Comparison of ENCODE assay signal across 8 mouse cellular contexts in genomic region chr3:135825754-135826683, GRCm38 (mm10). TPM values are rescaled to one million over a fixed set of nuclear protein-coding genes. Genes with fewer than 3 reads are reported as not detected.
DNase-seq lines count a peak whose midpoint lies in the region; ATAC-seq and TF ChIP-seq lines count a peak whose summit lies in the region.

No protein-coding gene starts in this region.

- DNase-seq in adrenal gland, adult (ENCODE audit: inconsistent age in 2 of 2, low spot score in 1 of 2), result peak; percentile 49 to 85
- DNase-seq in gastrocnemius, adult 2 months, result peak; percentile 59
- peak; percentile 33 for DNase-seq in hindbrain, postnatal 0 days (ENCODE audit: low spot score)
- peak; percentile 15 to 45 for DNase-seq in left cerebral cortex, postnatal 14 days (ENCODE audit: low spot score in 2 of 2)
- peak; percentile 32 for DNase-seq in right cerebral cortex, postnatal 25 days
- no peak for DNase-seq in MN1 (ENCODE audit: low spot score)

- no peaks in the 10 kb centered on the region for H3K36me3 ChIP-seq in hindbrain, postnatal 0 days (ENCODE audit: insufficient read depth, low read length)

- no peaks in the 10 kb centered on the region for H3K9me3 ChIP-seq in hindbrain, postnatal 0 days (ENCODE audit: low read length)

- H3K27me3 ChIP-seq in hindbrain, postnatal 0 days (ENCODE audit: insufficient read depth, low read length), result no peaks in the 10 kb centered on the region

- H3K4me1 ChIP-seq in hindbrain, postnatal 0 days (ENCODE audit: insufficient read depth, low read length), result peaks cover 10% of the 10 kb centered on the region

- H3K9ac ChIP-seq in hindbrain, postnatal 0 days (replicated peaks; ENCODE audit: low read length), result peak overlapping the region; percentile 49

- H3K4me2 ChIP-seq in hindbrain, postnatal 0 days (ENCODE audit: low read depth, low read length), result peak overlapping the region; percentile 74

- peak overlapping the region; percentile 81 for H3K4me3 ChIP-seq in gastrocnemius, adult 2 months
- H3K4me3 ChIP-seq in hindbrain, postnatal 0 days (ENCODE audit: low read length), result peak overlapping the region; percentile 52

- TF ChIP-seq CTCF in gastrocnemius, adult 2 months (IDR thresholded peaks at IDR 0.05), result no peak
- no peak for TF ChIP-seq CTCF in hindbrain, postnatal 0 days (IDR thresholded peaks at IDR 0.05; ENCODE audit: low read depth)

- WGBS in hindbrain, postnatal 0 days, result under 1% methylated on average over 57 of the region's 57 CpGs

- ATAC-seq in common myeloid progenitor, adult 5-6 weeks (replicated peaks; ENCODE audit: low read depth, poor library complexity, severe bottlenecking), result peak; percentile 70
- peak; percentile 67 for ATAC-seq in hindbrain, postnatal 0 days
- ATAC-seq in megakaryocyte progenitor cell, adult 5-6 weeks (replicated peaks; ENCODE audit: poor library complexity), result peak; percentile 67

- intact Hi-C loops in gastrocnemius, adult 2 months (cut with DNase I), result no loop called here
- intact Hi-C loops in left cerebral cortex, postnatal 14 days (cut with DNase I), result no loop called here

- H3K27ac ChIP-seq in gastrocnemius, adult 2 months, result peak overlapping the region; percentile 66
- H3K27ac ChIP-seq in hindbrain, postnatal 0 days, result peak overlapping the region; percentile 56; the same call in 1 of the 2 replicates

RNA-seq across cellular contexts. Expression of gene Slc39a8, which starts 0.9 kb away (rescaled TPM):
- 18.4 and 22.6 TPM in 2 replicates for total RNA-seq in common myeloid progenitor, adult 5-6 weeks (2017)
- under 1 TPM; 0.56 to 0.81 TPM for total RNA-seq in gastrocnemius, adult 2 months (2021)
- total RNA-seq in hindbrain, postnatal 0 days (2014; rRNA removed), result 22.4 TPM in 2 replicates
- polyA plus RNA-seq in hindbrain, postnatal 0 days (2015; fragmentation: Nextera tagmentation; extraction: Ambion mirVana), result 14.5 and 15.5 TPM in 2 replicates
- 1 to 10 TPM; 7.7 to 8.7 TPM for total RNA-seq in left cerebral cortex, postnatal 14 days (2021)
- total RNA-seq in megakaryocyte progenitor cell, adult 5-6 weeks (2015), result 16.8 and 20.6 TPM in 2 replicates
- total RNA-seq in megakaryocyte progenitor cell, adult 5-6 weeks (2017), result 13.5 and 14.4 TPM in 2 replicates

Comparison
In these comparisons a context has a peak if more than half of its experiments do, and no peak if none do; other contexts are left out.
1. RNA of gene Slc39a8, which starts 0.9 kb away (total RNA-seq): 18.4 to 22.6 TPM in common myeloid progenitor, adult 5-6 weeks, 22.4 TPM in hindbrain, postnatal 0 days, 13.5 to 20.6 TPM in megakaryocyte progenitor cell, adult 5-6 weeks and 7.7 to 8.7 TPM in left cerebral cortex, postnatal 14 days; 0.56 to 0.81 TPM in gastrocnemius, adult 2 months; every median in the first group is over 4 times any median in the second.
2. Peak in every context shown above with its lines, with median percentiles within 50 percentile points of each other: ATAC-seq.